ENCODE assay signal across 8 mouse cellular contexts in genomic region chr1:192796201-192797010, GRCm38 (mm10). TPM values are rescaled to one million over a fixed set of nuclear protein-coding genes. Genes with fewer than 3 reads are reported as not detected.
DNase-seq lines count a peak whose midpoint lies in the region; ATAC-seq and TF ChIP-seq lines count a peak whose summit lies in the region.

No protein-coding gene starts in this region.

- peak; percentile 41 for DNase-seq in lung, postnatal 10 days
- no peak for DNase-seq in lung, adult 2 months
- DNase-seq in right cerebral cortex, postnatal 14 days, result no peak
- no peak for DNase-seq in cerebellum, adult 18-20 months
- DNase-seq in kidney, adult 8-10 months, result no peak

- peak; percentile 24; the same call in 1 of the 2 replicates for ATAC-seq in embryonic facial prominence, embryonic 15.5 days (ENCODE audit: insufficient number of reproducible peaks, low FRiP score, low TSS enrichment, low read depth)
- ATAC-seq in intestine, embryonic 15.5 days, result no peak
- ATAC-seq in neural tube, embryonic 14.5 days (ENCODE audit: low read depth), result peak; percentile 39; the same call in 1 of the 2 replicates

- TF ChIP-seq POLR2A in lung, adult 2 months (IDR thresholded peaks at IDR 0.05; ENCODE audit: borderline replicate concordance, extremely low read depth, low read depth, low read length), result no peak

- no peak overlapping the region for H3K9ac ChIP-seq in embryonic facial prominence, embryonic 15.5 days
- H3K9ac ChIP-seq in intestine, embryonic 15.5 days, result no peak overlapping the region
- H3K9ac ChIP-seq in neural tube, embryonic 14.5 days (replicated peaks; ENCODE audit: low read depth, low read length), result no peak overlapping the region

- H3K27ac ChIP-seq in embryonic facial prominence, embryonic 15.5 days (replicated peaks), result peak overlapping the region; percentile 80
- H3K27ac ChIP-seq in intestine, embryonic 15.5 days, result peak overlapping the region; percentile 59
- H3K27ac ChIP-seq in neural tube, embryonic 14.5 days (ENCODE audit: low read depth, low read length), result peak overlapping the region; percentile 57

- no peak overlapping the region for H3K4me3 ChIP-seq in lung, adult 2 months (replicated peaks; ENCODE audit: extremely low read depth, low read depth, low read length)
- no peak overlapping the region for H3K4me3 ChIP-seq in embryonic facial prominence, embryonic 15.5 days (replicated peaks)
- H3K4me3 ChIP-seq in intestine, embryonic 15.5 days (replicated peaks), result no peak overlapping the region
- H3K4me3 ChIP-seq in neural tube, embryonic 14.5 days (ENCODE audit: low read depth, low read length), result no peak overlapping the region

- no peaks in the 10 kb centered on the region for H3K9me3 ChIP-seq in embryonic facial prominence, embryonic 15.5 days (replicated peaks)
- no peaks in the 10 kb centered on the region for H3K9me3 ChIP-seq in intestine, embryonic 15.5 days
- H3K9me3 ChIP-seq in neural tube, embryonic 14.5 days (ENCODE audit: control insufficient read depth, low read length), result no peaks in the 10 kb centered on the region

- no peaks in the 10 kb centered on the region for H3K4me1 ChIP-seq in lung, adult 2 months (ENCODE audit: control insufficient read depth, insufficient read depth, low read length)
- H3K4me1 ChIP-seq in embryonic facial prominence, embryonic 15.5 days, result peaks cover 79% of the 10 kb centered on the region
- H3K4me1 ChIP-seq in intestine, embryonic 15.5 days (replicated peaks), result peaks cover 22% of the 10 kb centered on the region
- 0 out of 2 replicates have a peak, but pooled peaks cover 9% of the 10 kb centered on the region for H3K4me1 ChIP-seq in neural tube, embryonic 14.5 days (ENCODE audit: control insufficient read depth, insufficient read depth, low read length)

- H3K27me3 ChIP-seq in embryonic facial prominence, embryonic 15.5 days, result no peaks in the 10 kb centered on the region
- no peaks in the 10 kb centered on the region for H3K27me3 ChIP-seq in intestine, embryonic 15.5 days (replicated peaks)
- no peaks in the 10 kb centered on the region for H3K27me3 ChIP-seq in neural tube, embryonic 14.5 days (ENCODE audit: control insufficient read depth, insufficient read depth, low read length)

- TF ChIP-seq CTCF in lung, adult 2 months (IDR thresholded peaks at IDR 0.05; ENCODE audit: insufficient read depth, low read length), result no peak

- H3K36me3 ChIP-seq in embryonic facial prominence, embryonic 15.5 days, result no peaks in the 10 kb centered on the region
- no peaks in the 10 kb centered on the region for H3K36me3 ChIP-seq in intestine, embryonic 15.5 days
- H3K36me3 ChIP-seq in neural tube, embryonic 14.5 days (ENCODE audit: control insufficient read depth, insufficient read depth, low read length), result no peaks in the 10 kb centered on the region

- 24% methylated on average over 13 of the region's 21 CpGs for WGBS in lung, adult 2 months
- whole genome bisulfite sequencing in embryonic facial prominence, embryonic 15.5 days, result 12% methylated on average over 12 of the region's 21 CpGs
- 20% methylated on average over 14 of the region's 21 CpGs for WGBS in intestine, embryonic 15.5 days
- 4% methylated on average over 13 of the region's 21 CpGs for WGBS in neural tube, embryonic 14.5 days

- H3K4me2 ChIP-seq in embryonic facial prominence, embryonic 15.5 days (replicated peaks), result 0 out of 2 replicates have a peak overlapping the region, but pooled peaks have one; percentile 12
- 0 out of 2 replicates have a peak overlapping the region, but pooled peaks have one; percentile 3 for H3K4me2 ChIP-seq in intestine, embryonic 15.5 days (replicated peaks)
- H3K4me2 ChIP-seq in neural tube, embryonic 14.5 days (ENCODE audit: low read depth, low read length), result no peak overlapping the region

RNA-seq across cellular contexts. Expression of gene Hhat, which starts 25.4 kb away (rescaled TPM):
- 2.5 and 2.7 TPM in 2 replicates for polyA plus RNA-seq in lung, adult 2 months (2012; rRNA removed)
- polyA plus RNA-seq in embryonic facial prominence, embryonic 15.5 days (2015; fragmentation: Nextera tagmentation; extraction: Ambion mirVana), result 9.5 and 9.6 TPM in 2 replicates
- 9.2 and 9.7 TPM in 2 replicates for polyA plus RNA-seq in intestine, embryonic 15.5 days (2015; fragmentation: Nextera tagmentation; extraction: Ambion mirVana)
- 3.1 and 3.5 TPM in 2 replicates for polyA plus RNA-seq in neural tube, embryonic 14.5 days (2014; fragmentation: Nextera tagmentation; extraction: Ambion mirVana)

RNA-seq across cellular contexts. Expression of gene Sertad4, which starts 59.1 kb away (rescaled TPM):
- polyA plus RNA-seq in lung, adult 2 months (2012; rRNA removed), result 1.3 and 1.7 TPM in 2 replicates
- 58.0 and 63.4 TPM in 2 replicates for polyA plus RNA-seq in embryonic facial prominence, embryonic 15.5 days (2015; fragmentation: Nextera tagmentation; extraction: Ambion mirVana)
- polyA plus RNA-seq in intestine, embryonic 15.5 days (2015; fragmentation: Nextera tagmentation; extraction: Ambion mirVana), result 12.8 and 14.2 TPM in 2 replicates
- polyA plus RNA-seq in neural tube, embryonic 14.5 days (2014; fragmentation: Nextera tagmentation; extraction: Ambion mirVana), result 24.5 and 29.2 TPM in 2 replicates
